In the genomic region with DNA sequence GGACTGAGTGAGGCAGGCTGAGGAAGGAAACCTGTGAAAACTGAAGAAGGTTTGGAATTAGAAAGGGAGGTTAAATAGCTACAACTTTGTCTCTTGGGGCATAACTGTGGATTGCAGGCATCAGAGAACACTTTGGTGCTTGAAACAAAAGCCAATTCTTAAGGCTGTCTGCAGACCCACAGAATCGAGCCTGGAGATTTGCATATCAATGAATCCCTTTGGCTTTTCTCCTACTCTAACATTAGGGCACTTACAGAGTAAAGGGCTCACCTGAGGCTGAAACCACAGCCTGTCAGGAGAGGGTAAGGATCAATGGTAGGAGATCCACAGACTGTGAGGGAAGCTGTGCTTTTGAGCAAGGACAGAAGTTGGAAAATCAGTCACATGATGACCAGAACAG, we compare ENCODE assay signal across 26 mouse cellular contexts. TPM values are rescaled to one million over a fixed set of nuclear protein-coding genes. Genes with fewer than 3 reads are reported as not detected.
DNase-seq lines count a peak whose midpoint lies in the region; ATAC-seq and TF ChIP-seq lines count a peak whose summit lies in the region.
"Had no signal": no experiment of that assay in that cellular context is flagged by ENCODE, and none has a peak within 500 bp of the region (broad histone marks: within the 10 kb centered on the region; RNA-seq: fewer than 3 reads in every experiment).

No protein-coding gene starts in this region.

- in situ Hi-C loops in ES-E14 (cut with MboI; ENCODE audit: low sequenced_read_pairs in 2 of 2, unreplicated experiment in 2 of 2), result no loop called here

- no peaks in the 10 kb centered on the region for H3K27me3 ChIP-seq in midbrain, embryonic 10.5 days (ENCODE audit: low read depth, poor library complexity, severe bottlenecking)
- H3K27me3 ChIP-seq in midbrain, embryonic 16.5 days (ENCODE audit: control insufficient read depth, insufficient read depth, low read depth, low read length), result no peaks in the 10 kb centered on the region
- H3K27me3 ChIP-seq: embryonic facial prominence, embryonic 12.5 days; forebrain, embryonic 12.5 days had no signal

- no peak for ATAC-seq in midbrain, embryonic 16.5 days
- no peak for ATAC-seq in megakaryocyte-erythroid progenitor cell, adult 5-6 weeks (replicated peaks; ENCODE audit: low FRiP score, low TSS enrichment, poor library complexity, severe bottlenecking)
- ATAC-seq: activated CD4-positive, CD25-positive, alpha-beta regulatory T cell, adult 4 months; forebrain, embryonic 14.5 days; forebrain, embryonic 16.5 days had no signal

- H3K4me2 ChIP-seq in midbrain, embryonic 16.5 days (ENCODE audit: low read length), result no peak overlapping the region
- H3K4me2 ChIP-seq: embryonic facial prominence, embryonic 12.5 days; forebrain, embryonic 12.5 days had no signal

- H3K9ac ChIP-seq in midbrain, embryonic 16.5 days (ENCODE audit: low read depth, low read length), result no peak overlapping the region
- no peak overlapping the region for H3K9ac ChIP-seq in ES-E14 (ENCODE audit: insufficient read depth, low read depth, low read length, poor library complexity, severe bottlenecking)
- H3K9ac ChIP-seq: embryonic facial prominence, embryonic 12.5 days; forebrain, embryonic 12.5 days had no signal

- 0 out of 2 replicates have a peak overlapping the region, but pooled peaks have one; percentile 23 for H3K27ac ChIP-seq in midbrain, embryonic 10.5 days (replicated peaks)
- no peak overlapping the region for H3K27ac ChIP-seq in midbrain, embryonic 16.5 days (ENCODE audit: low read length)
- no peak overlapping the region for H3K27ac ChIP-seq in ES-E14 (ENCODE audit: insufficient read depth, low read depth, low read length, poor library complexity, severe bottlenecking)
- H3K27ac ChIP-seq: embryonic facial prominence, embryonic 10.5 days; embryonic facial prominence, embryonic 12.5 days; forebrain, embryonic 12.5 days had no signal

- DNase-seq in midbrain, embryonic 10.5 days (ENCODE audit: low spot score), result no peak
- DNase-seq in ES-E14 (ENCODE audit: low read depth, low spot score) (peak; percentile 40), WW6 (ENCODE audit: low read depth, low spot score) (peak; percentile 11)
- peak; percentile 26 for DNase-seq in brain, embryonic 14.5 days (ENCODE audit: low read depth)
- no peak for DNase-seq in kidney, postnatal 36 days
- DNase-seq in cerebellum, adult 9-10 months, result no peak
- DNase-seq: adrenal gland, adult 8-10 months; adrenal gland, postnatal 14 days; adrenal gland, postnatal 36 days; cerebellum, adult 11 months; cerebellum, adult 18-20 months; cerebellum, adult 8-10 months; cerebellum, postnatal 10 days; cerebellum, postnatal 25 days had no signal

- 8% methylated on average over 1 of the region's 1 CpGs for WGBS in midbrain, embryonic 10.5 days
- 4% methylated on average over 1 of the region's 1 CpGs for WGBS in midbrain, embryonic 16.5 days

- H3K4me3 ChIP-seq in midbrain, embryonic 10.5 days, result no peak overlapping the region
- no peak overlapping the region for H3K4me3 ChIP-seq in midbrain, embryonic 16.5 days (ENCODE audit: low read depth, low read length)
- H3K4me3 ChIP-seq in ES-E14 (ENCODE audit: insufficient read depth in 1 of 2, low read depth in 1 of 2, low read length in 2 of 2, poor library complexity in 1 of 2, severe bottlenecking in 1 of 2), result no peak overlapping the region
- H3K4me3 ChIP-seq: embryonic facial prominence, embryonic 10.5 days; embryonic facial prominence, embryonic 12.5 days; forebrain, embryonic 12.5 days had no signal

- peaks cover 6% of the 10 kb centered on the region for H3K4me1 ChIP-seq in midbrain, embryonic 10.5 days
- H3K4me1 ChIP-seq in midbrain, embryonic 16.5 days (ENCODE audit: control insufficient read depth, insufficient read depth, low read length), result no peaks in the 10 kb centered on the region
- H3K4me1 ChIP-seq in ES-E14 (ENCODE audit: control insufficient read depth in 2 of 2, insufficient read depth in 2 of 2, low read length in 2 of 2, poor library complexity in 1 of 2), result no peaks in the 10 kb centered on the region
- H3K4me1 ChIP-seq: embryonic facial prominence, embryonic 10.5 days; embryonic facial prominence, embryonic 12.5 days had no signal

- TF ChIP-seq POLR2A in brain, embryonic 14.5 days (IDR thresholded peaks at IDR 0.05; ENCODE audit: borderline replicate concordance, extremely low read depth, insufficient read depth, insufficient read length, poor library complexity, severe bottlenecking), result no peak

- TF ChIP-seq CTCF in brain, embryonic 14.5 days (IDR thresholded peaks at IDR 0.05; ENCODE audit: borderline replicate concordance, extremely low read depth, insufficient read depth, insufficient read length), result no peak

- H3K36me3 ChIP-seq in midbrain, embryonic 10.5 days, result no peaks in the 10 kb centered on the region
- H3K36me3 ChIP-seq in midbrain, embryonic 16.5 days (ENCODE audit: control insufficient read depth, insufficient read depth, low read length), result no peaks in the 10 kb centered on the region
- no peaks in the 10 kb centered on the region for H3K36me3 ChIP-seq in ES-E14 (ENCODE audit: control insufficient read depth, insufficient read depth, low read length, poor library complexity, severe bottlenecking)
- H3K36me3 ChIP-seq: embryonic facial prominence, embryonic 10.5 days; embryonic facial prominence, embryonic 12.5 days; forebrain, embryonic 12.5 days had no signal

- H3K9me3 ChIP-seq in midbrain, embryonic 10.5 days (replicated peaks), result no peaks in the 10 kb centered on the region
- H3K9me3 ChIP-seq in midbrain, embryonic 16.5 days (replicated peaks; ENCODE audit: control insufficient read depth, low read length, poor library complexity, severe bottlenecking), result no peaks in the 10 kb centered on the region
- H3K9me3 ChIP-seq in ES-E14 (ENCODE audit: control insufficient read depth, insufficient read depth, low read depth, low read length), result no peaks in the 10 kb centered on the region
- H3K9me3 ChIP-seq: embryonic facial prominence, embryonic 10.5 days; embryonic facial prominence, embryonic 12.5 days; forebrain, embryonic 12.5 days had no signal

TF ChIP-seq in ES-E14, 5 proteins besides CTCF, POLR2A, EP300 and RAD21:
- TF ChIP-seq MAFK (IDR thresholded peaks at IDR 0.05; ENCODE audit: insufficient read depth, low read depth, low read length) (no peak), HCFC1 (IDR thresholded peaks at IDR 0.05; ENCODE audit: borderline replicate concordance, insufficient read depth, low read length) (no peak), ZC3H11A (IDR thresholded peaks at IDR 0.05; ENCODE audit: borderline replicate concordance, low read depth, low read length) (no peak), CHD2 (IDR thresholded peaks at IDR 0.05; ENCODE audit: low read depth, low read length) (no peak), ZNF384 (IDR thresholded peaks at IDR 0.05; ENCODE audit: low read depth, low read length) (no peak)

RNA-seq across cellular contexts. Expression of a gene that starts 8.8 kb away (rescaled TPM):
- polyA plus RNA-seq in midbrain, embryonic 10.5 days (2016; fragmentation: Nextera tagmentation; extraction: Ambion mirVana), result not detected in 2 replicates
- not detected in 2 replicates for polyA plus RNA-seq in midbrain, embryonic 16.5 days (2015; fragmentation: Nextera tagmentation; extraction: Ambion mirVana)
- total RNA-seq in ES-E14 (2012; rRNA removed), result not detected in 2 replicates
- 0.04 TPM in 1 of 2 replicates, not detected in the other for polyA plus RNA-seq in brain, embryonic 14.5 days (2012; rRNA removed)
- total RNA-seq in megakaryocyte-erythroid progenitor cell, adult 5-6 weeks (2014; fragmentation: Nextera tagmentation), result not detected in 2 replicates
- total RNA-seq in megakaryocyte-erythroid progenitor cell, adult 5-6 weeks (2017), result not detected in 2 replicates
- total RNA-seq: adrenal gland, adult 18-20 months; adrenal gland, adult 8-10 months; adrenal gland, postnatal 14 days; adrenal gland, postnatal 36 days; MEL had no signal
- polyA plus RNA-seq: activated CD4-positive, CD25-positive, alpha-beta regulatory T cell, adult 4 months; C2C12; embryonic facial prominence, embryonic 10.5 days; embryonic facial prominence, embryonic 12.5 days; embryonic facial prominence, embryonic 14.5 days; forebrain, embryonic 12.5 days; forebrain, embryonic 14.5 days had no signal

Comparison
In these comparisons a context has a peak if more than half of its experiments do, and no peak if none do; other contexts are left out.
1. DNase-seq: peak in ES-E14 (single experiment), WW6 (single experiment) and brain, embryonic 14.5 days (single experiment); none in midbrain, embryonic 10.5 days (single experiment), kidney, postnatal 36 days (0 of 2) and cerebellum, adult 9-10 months (single experiment).